Mouse (Mus musculus) midbrain, embryonic 12.5 days (tissue): ENCODE measurements around the gene Riiad1. TPM values are rescaled to one million over a fixed set of nuclear protein-coding genes. Genes with fewer than 3 reads are reported as not detected.

Experiments used
- polyA plus RNA-seq: library from polyadenylated mRNA; unstranded; fragments of >200 nt; fragmentation: Nextera tagmentation; extraction: Ambion mirVana; gene quantifications from 2 replicates; pipeline ENCODE4 v1.2.1, GENCODE M21; 2016

The Riiad1 gene
- polyA plus RNA-seq, 1 experiment from 2014 or later, result 15.8 TPM

Other genes starting within 250 kb of the Riiad1 start
- gene Gm4778, start 216.3 kb downstream of the Riiad1 start, polyA plus RNA-seq, result not detected in 2 replicates
- gene Them4, start 170.3 kb downstream of the Riiad1 start, polyA plus RNA-seq, result 12.8 and 13.3 TPM in 2 replicates
- gene Them5, start 138.2 kb downstream of the Riiad1 start, polyA plus RNA-seq, result not detected in 2 replicates
- 1.9 and 3.3 TPM in 2 replicates for gene C2cd4d, start 117.9 kb downstream of the Riiad1 start, polyA plus RNA-seq
- gene Rorc, start 107.5 kb downstream of the Riiad1 start, polyA plus RNA-seq, result 0.18 and 0.28 TPM in 2 replicates
- 0.68 and 0.71 TPM in 2 replicates for gene Lingo4, start 81.8 kb downstream of the Riiad1 start, polyA plus RNA-seq
- gene Tdrkh, start 67.1 kb downstream of the Riiad1 start, polyA plus RNA-seq, result 54.7 and 63.6 TPM in 2 replicates
- 58.8 and 64.9 TPM in 2 replicates for gene Mrpl9, start 37.0 kb downstream of the Riiad1 start, polyA plus RNA-seq
- 1.1 and 1.6 TPM in 2 replicates for gene Oaz3, start 36.4 kb downstream of the Riiad1 start, polyA plus RNA-seq
- gene Celf3, start 2.0 kb downstream of the Riiad1 start, polyA plus RNA-seq, result 222 and 240 TPM in 2 replicates
- 65.6 and 79.1 TPM in 2 replicates for gene Snx27, start 102.4 kb upstream of the Riiad1 start, polyA plus RNA-seq
- not detected in 2 replicates for gene Gm10972, start 162.8 kb upstream of the Riiad1 start, polyA plus RNA-seq
- gene Tuft1, start 178.5 kb upstream of the Riiad1 start, polyA plus RNA-seq, result 3.2 and 4.1 TPM in 2 replicates
- gene Selenbp2, start 213.2 kb upstream of the Riiad1 start, polyA plus RNA-seq, result 0.28 TPM in 1 of 2 replicates, not detected in the other